Mouse (Mus musculus) MEL (cell line): ENCODE measurements around the gene 4930449I24Rik. TPM values are rescaled to one million over a fixed set of nuclear protein-coding genes. Genes with fewer than 3 reads are reported as not detected.
"Not testable (repeated sequence)": the region's sequence is repeated elsewhere in the genome, so short reads cannot be mapped to it uniquely, and the experiment has no call there.

Experiments
- DNase-seq: peaks from one replicate; pipeline ENCODE4 v3.0.0; 2011; ENCODE audit warnings: low read depth, low spot score
- H3K27ac ChIP-seq: 2 replicates; pipeline ENCODE4 v1.5.1; 2012; ENCODE audit warnings: low read depth, mild to moderate bottlenecking, control low read depth, low read length, moderate library complexity; ENCODE audit not compliant: control insufficient read depth
- H3K27me3 ChIP-seq, 2 experiments: fragments of 150-350 bp in 1 of 2; sonication (generic) in 1 of 2; 2 replicates each; pipeline ENCODE4 v1.6.1; 2012; ENCODE audit warnings: low read length in 2 of 2, mild to moderate bottlenecking in 2 of 2, improper control_type of control experiment in 1 of 2, moderate library complexity in 1 of 2; ENCODE audit not compliant: insufficient read depth in 2 of 2, control insufficient read depth in 1 of 2
- H3K36me3 ChIP-seq, 2 experiments: 2 replicates each; pipeline ENCODE4 v1.6.1; 2012 to 2014; ENCODE audit warnings: low read length in 2 of 2, improper control_type of control experiment in 1 of 2, inconsistent platforms in 1 of 2, mild to moderate bottlenecking in 1 of 2; ENCODE audit not compliant: insufficient read depth in 2 of 2, control insufficient read depth in 1 of 2
- H3K4me1 ChIP-seq, 2 experiments: fragments of 150-350 bp in 1 of 2; sonication (generic) in 1 of 2; 2 replicates each; pipeline ENCODE4 v1.6.1; 2012; ENCODE audit warnings: low read length in 2 of 2, improper control_type of control experiment in 1 of 2, mild to moderate bottlenecking in 1 of 2; ENCODE audit not compliant: insufficient read depth in 2 of 2, control insufficient read depth in 1 of 2
- H3K4me3 ChIP-seq, 2 experiments: fragments of 150-350 bp in 1 of 2; sonication (generic) in 1 of 2; 2 replicates each; pipeline ENCODE4 v1.5.1; 2012; ENCODE audit warnings: low read depth in 2 of 2, low read length in 2 of 2, mild to moderate bottlenecking in 2 of 2, moderate library complexity in 2 of 2, control low read depth in 1 of 2, improper control_type of control experiment in 1 of 2; ENCODE audit not compliant: control insufficient read depth in 1 of 2, insufficient read depth in 1 of 2
- H3K79me2 ChIP-seq: 2 replicates; pipeline ENCODE4 v1.6.1; 2012; ENCODE audit warnings: mild to moderate bottlenecking, low read length, moderate library complexity; ENCODE audit not compliant: control insufficient read depth, poor library complexity, insufficient read depth
- H3K9ac ChIP-seq: 2 replicates; pipeline ENCODE4 v1.6.1; 2012; ENCODE audit warnings: low read depth, mild to moderate bottlenecking, control low read depth, low read length, moderate library complexity; ENCODE audit not compliant: control insufficient read depth, poor library complexity, severe bottlenecking
- H3K9me3 ChIP-seq: fragments of 150-350 bp; sonication (generic); replicated peaks from 2 replicates; pipeline ENCODE4 v1.6.1; 2012; ENCODE audit warnings: mild to moderate bottlenecking, low read length, improper control_type of control experiment, moderate library complexity; ENCODE audit not compliant: insufficient read depth
- polyA plus RNA-seq, 2 experiments: library from polyadenylated mRNA; stranded (reverse) in 1 of 2; unstranded in 1 of 2; fragments of >175 nt in 1 of 2; fragments of >200 nt in 1 of 2; gene quantifications; 2 replicates each; pipeline versions ENCODE4 v1.2.1 to v1.2.4; 2012; ENCODE audit warnings: low replicate concordance in 2 of 2, low read depth in 1 of 2; ENCODE audit not compliant: insufficient read length in 2 of 2, insufficient read depth in 1 of 2, missing spikeins in 1 of 2
- total RNA-seq: library from RNA; depleted of rRNA; stranded (reverse); fragments of 300-350 nt; gene quantifications from 2 replicates; pipeline ENCODE4 v1.2.3, GENCODE M21; 2012; rRNA removed

Gene 4930449I24Rik
- total and polyA plus RNA-seq, 3 experiments, result not detected

- not testable (repeated sequence) for H3K4me3 ChIP-seq, H3K36me3 ChIP-seq, H3K79me2 ChIP-seq, H3K9ac ChIP-seq, H3K9me3 ChIP-seq, H3K27me3 ChIP-seq, DNase-seq, H3K4me1 ChIP-seq, H3K27ac ChIP-seq
Measured at GRCm38 (mm10) chr5:146537347-146537746, 35.1 kb downstream of the 4930449I24Rik start, which contains the start of gene Gm3409. Gene Gm3409, plus strand, starts transcription at chr5:146537647.

Other genes starting within 250 kb of the 4930449I24Rik start
- not detected in 2 replicates for gene Wasf3, start 117.4 kb upstream of the 4930449I24Rik start, total RNA-seq
- gene Wasf3, start 117.4 kb upstream of the 4930449I24Rik start, polyA plus RNA-seq, result not detected
- gene Gm6408, start 20.4 kb upstream of the 4930449I24Rik start, total RNA-seq, result not detected in 2 replicates
- not detected for gene Gm6408, start 20.4 kb upstream of the 4930449I24Rik start, polyA plus RNA-seq
- not detected in 2 replicates for gene Gm6370, start 11.0 kb upstream of the 4930449I24Rik start, total RNA-seq
- not detected for gene Gm6370, start 11.0 kb upstream of the 4930449I24Rik start, polyA plus RNA-seq
- not detected in 2 replicates for gene Gm3402, start 11.7 kb downstream of the 4930449I24Rik start, total RNA-seq
- not detected for gene Gm3402, start 11.7 kb downstream of the 4930449I24Rik start, polyA plus RNA-seq
- gene Gm3404, start 23.4 kb downstream of the 4930449I24Rik start, total RNA-seq, result not detected in 2 replicates
- gene Gm3404, start 23.4 kb downstream of the 4930449I24Rik start, polyA plus RNA-seq, result not detected
- gene Gm3409, start 35.2 kb downstream of the 4930449I24Rik start, total RNA-seq, result not detected in 2 replicates
- not detected for gene Gm3409, start 35.2 kb downstream of the 4930449I24Rik start, polyA plus RNA-seq
- not detected in 2 replicates for gene Gm3415, start 53.7 kb downstream of the 4930449I24Rik start, total RNA-seq
- not detected for gene Gm3415, start 53.7 kb downstream of the 4930449I24Rik start, polyA plus RNA-seq
- not detected in 2 replicates for gene Gpr12, start 82.8 kb downstream of the 4930449I24Rik start, total RNA-seq
- gene Gpr12, start 82.8 kb downstream of the 4930449I24Rik start, polyA plus RNA-seq, result not detected